Mouse (Mus musculus) liver, adult 2 months (tissue): Measurements from ENCODE around the gene Galk1.

Source experiments
- CTCF ChIP-seq: fragments of 200-500 bp; IDR thresholded peaks from 2 replicates; pipeline ENCODE4 v1.5.1; 2011; ENCODE audit warnings: low read depth, low read length, control low read depth
- POLR2A ChIP-seq: fragments of 200-500 bp; IDR thresholded peaks from 2 replicates; pipeline ENCODE4 v1.6.1; 2011; ENCODE audit warnings: low read length, control low read depth; ENCODE audit not compliant: insufficient read depth; ENCODE audit errors: extremely low read depth

DNA sequence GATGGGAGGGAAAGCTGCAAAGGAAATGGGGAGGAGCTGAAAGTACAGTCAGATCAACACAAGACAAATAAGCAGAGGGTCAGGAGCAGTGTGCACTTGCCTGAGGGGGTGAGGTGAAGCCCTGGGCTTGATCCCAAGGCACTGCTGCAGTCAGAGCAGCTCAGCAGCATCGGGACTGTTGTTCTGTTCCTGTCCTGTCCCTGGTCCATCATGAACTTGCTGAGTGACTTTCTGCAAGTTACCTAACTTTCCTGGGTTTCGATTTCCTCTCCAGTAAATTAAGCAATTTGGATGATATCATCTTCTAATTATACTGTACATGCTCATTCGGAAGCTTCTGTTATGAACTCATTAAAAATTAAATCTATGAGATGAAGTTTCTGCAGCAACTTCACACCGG is 15.2 kb upstream of the Galk1 start, which contains the start of gene H3f3b:
- peak; percentile 67 for TF ChIP-seq POLR2A
- no peak for TF ChIP-seq CTCF
